Mouse (Mus musculus): ENCODE measurements around the gene Tmem205.

Tmem205 gene

DNA sequence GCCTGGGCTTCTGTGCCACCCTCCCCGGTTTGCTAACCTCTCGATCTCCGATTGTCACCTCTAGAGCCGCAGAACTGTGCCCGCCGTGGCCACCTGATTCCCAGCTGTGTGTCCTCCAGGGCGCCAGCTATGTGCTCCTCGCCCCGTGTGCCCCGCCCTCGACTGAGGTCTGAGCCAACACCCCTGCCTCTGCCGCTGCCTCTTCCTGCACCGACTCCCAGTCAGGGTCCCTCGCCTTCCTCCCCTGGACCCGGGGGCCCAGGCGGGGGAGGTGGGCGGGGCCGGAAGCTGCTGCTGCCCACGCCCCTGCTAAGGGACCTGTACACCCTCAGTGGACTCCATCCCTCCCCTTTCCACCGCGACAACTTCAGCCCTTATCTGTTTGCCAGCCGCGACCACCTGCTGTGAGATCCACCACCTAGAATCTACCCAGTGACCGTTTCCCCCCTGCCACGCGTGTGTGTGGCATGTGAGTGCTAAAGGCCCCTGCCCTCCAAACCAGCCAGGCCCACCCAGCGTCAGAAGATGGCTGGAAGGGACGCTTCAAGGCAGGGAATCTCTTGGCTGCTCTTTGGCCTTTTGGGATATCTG, 20.3 kb upstream of the Tmem205 start:
- intact Hi-C loops (cut with DNase I): no loop called here

DNA sequence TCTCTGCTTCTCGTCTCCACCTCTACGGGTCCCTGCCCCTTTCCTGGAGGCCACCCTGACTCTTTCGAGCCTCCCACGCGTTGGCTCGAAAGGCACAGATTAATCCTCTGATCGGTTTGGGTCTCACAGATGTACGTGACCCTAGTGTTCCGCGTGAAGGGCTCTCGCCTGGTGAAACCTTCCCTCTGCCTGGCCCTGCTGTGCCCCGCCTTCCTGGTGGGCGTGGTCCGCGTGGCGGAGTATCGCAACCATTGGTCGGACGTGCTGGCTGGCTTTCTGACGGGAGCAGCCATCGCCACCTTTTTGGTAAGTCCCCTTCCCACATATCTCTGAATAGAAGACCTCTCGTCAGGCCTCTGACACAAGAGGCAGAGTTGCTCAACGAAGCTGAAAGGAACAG, 16.9 kb upstream of the Tmem205 start:
- intact Hi-C loops (cut with DNase I): no loop called here

DNA sequence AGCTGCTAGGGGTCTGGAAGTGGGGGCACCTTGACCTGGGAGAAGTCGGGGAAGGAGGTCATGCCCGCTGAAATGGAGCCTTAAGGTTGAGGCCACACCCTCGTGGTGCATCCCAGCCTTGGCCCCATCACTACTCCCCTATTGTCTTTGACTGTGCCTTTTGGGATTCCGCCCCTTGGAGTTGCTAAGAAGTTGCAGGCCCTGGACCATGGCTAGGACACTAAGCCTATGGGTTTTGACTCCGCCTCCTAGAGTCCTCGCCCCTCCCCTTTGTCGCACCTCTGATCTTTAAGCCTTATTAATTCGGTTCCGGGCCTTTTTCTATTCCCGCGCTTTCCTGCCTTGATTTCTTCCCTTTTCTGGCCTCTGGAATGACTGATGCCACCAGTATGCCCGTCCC, 16.3 kb upstream of the Tmem205 start:
- intact Hi-C loops (cut with DNase I): no loop called here

DNA sequence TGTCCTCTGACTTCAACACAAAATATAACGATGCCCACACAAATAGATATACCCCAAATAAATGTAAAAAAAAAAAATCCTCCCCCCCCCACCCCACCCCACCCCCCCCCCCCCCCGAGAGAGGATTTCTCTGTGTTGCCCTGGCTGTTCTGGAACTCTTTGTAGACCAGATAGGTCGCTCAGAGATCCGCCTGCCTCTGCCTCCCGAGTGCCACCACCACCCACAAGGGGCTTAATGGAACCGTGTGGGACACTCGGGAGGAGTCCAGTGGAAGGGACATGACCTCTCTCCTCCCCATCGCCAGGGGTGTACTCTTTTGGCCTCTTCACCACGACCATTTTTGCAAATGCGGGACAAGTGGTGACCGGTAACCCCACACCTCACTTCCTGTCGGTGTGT, 15.7 kb upstream of the Tmem205 start:
- intact Hi-C loops (cut with DNase I): no loop called here

DNA sequence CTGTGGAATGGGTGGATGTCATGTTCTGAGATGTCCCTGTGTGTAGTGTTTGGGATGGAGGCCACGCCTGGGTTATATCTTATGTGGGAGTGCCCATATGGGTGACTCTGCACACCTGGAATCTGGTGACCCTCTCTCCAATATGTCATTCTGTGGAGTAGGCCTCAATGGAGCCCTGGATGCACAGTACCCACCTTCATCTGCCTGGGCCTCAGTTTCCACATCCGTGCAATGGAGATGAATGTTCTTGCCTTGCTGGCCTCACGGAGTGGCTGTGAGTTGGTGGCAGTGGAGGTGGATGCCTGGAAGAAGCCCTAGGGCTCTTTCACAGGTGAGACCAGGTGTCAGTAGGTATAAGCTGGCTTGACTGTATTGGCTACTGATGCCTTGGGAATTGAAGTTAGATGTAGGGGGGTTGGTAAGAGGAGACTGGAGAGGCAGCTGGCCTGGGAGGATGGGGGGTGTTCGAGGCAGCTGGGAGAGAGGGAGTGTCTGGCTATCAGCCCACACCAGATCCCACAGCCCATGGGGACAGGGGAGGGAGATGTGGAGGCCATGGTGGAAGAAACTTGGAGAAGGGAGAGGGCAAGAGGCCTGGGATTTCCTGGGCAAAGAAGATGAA, 11.0 kb upstream of the Tmem205 start:
- intact Hi-C loops (cut with DNase I): no loop called here

DNA sequence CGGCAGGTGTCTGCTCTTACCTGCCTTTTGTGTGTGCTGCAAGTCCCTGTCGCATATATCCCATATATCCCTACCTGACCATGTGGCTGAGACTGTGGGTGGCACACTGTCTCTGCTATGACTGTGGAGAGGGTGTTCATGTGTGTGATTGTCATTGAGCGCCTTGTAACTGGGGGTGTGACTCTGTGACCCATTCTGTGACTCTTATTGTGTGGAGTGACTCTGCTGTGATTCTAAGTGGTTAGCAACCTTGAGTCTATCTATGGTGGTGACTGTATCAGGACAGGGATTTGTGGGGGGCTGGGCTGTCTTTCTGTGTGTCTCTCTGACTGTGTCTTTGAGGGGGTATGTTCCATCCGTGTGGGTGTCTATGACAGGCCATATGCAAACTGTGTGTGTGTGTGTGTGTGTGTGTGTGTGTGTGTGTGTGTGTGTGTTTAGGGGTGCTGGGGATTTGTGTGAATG, 10.4 kb upstream of the Tmem205 start:
- intact Hi-C loops (cut with DNase I): no loop called here

DNA sequence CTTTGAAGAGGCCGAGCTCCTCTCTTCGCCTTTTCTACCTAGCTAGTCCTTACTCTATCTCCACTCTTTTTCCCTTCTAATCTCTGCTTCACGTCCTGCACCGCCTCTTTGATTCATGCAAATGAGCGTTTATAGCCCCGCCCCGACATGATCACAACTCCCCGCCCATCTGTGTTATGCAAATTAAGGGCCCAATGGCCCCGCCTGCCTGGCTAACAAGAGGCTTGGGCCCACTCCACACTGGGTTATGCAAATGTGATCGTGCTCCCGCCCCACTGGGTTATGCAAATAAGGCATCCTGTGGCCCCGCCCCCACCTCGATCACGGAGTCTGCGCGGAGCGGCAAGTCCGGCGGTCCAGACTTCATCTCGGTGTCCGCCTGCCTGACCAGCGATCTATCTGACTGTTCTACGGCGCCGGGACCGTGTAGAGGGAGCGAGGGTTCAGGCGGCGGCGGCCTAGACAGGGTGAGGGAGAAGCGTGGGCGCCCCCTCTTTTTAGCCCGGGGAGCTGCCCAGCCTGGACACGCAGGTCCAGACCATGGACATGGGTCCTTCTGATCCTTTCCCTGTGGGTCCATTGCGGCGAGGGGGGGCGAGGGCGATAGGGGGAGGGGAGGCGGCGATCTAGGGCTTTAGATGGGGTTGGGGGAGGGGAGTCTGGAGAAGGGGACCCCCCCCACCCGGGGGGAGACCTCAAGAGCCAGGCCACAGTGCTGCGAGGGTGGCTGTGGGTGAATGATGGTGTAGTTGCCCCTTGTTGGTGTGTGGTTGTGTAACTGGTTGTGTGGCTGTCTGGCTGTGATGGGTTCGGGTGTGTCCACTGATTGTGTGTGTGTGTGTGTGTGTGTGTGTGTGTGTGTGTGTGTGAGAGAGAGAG, 9.6 kb upstream of the Tmem205 start, which contains the start of gene Plppr2:
TSS of gene Plppr2 (plus strand) at position 342 of the 879 bp plus-strand sequence.
- intact Hi-C loops (cut with DNase I): no loop called here

DNA sequence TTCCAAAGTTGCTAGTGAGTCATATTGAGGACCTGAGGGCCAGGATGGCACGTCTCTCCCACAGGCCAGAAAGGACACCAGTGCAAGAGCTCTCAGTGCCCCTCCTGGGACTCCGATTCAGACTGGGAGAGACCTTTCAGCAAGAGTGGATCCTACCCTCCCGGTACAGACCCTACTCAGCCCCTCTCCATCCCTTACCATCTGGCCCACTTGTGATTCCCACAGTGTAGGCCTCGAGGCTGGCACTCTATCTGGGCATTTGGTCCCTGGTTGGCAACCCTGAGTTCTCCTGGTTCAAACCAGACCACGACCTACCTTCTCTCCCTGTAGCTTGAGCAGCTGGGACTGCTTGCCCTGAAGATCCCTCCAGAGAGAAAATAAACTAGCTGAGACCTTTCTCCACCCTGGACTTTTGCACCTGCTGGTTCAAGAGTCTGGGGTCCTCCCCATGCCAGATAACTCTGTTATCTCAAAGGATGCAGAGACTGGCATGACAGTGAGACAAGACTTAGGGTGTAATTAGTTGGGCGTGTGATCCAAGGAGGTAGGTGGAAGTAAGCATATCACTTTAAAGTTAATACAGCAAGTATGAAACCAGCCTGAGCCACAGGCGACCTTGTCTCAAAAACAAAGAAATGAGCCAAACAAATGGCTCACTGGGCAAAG, 8.2 kb upstream of the Tmem205 start:
- intact Hi-C loops (cut with DNase I): no loop called here

DNA sequence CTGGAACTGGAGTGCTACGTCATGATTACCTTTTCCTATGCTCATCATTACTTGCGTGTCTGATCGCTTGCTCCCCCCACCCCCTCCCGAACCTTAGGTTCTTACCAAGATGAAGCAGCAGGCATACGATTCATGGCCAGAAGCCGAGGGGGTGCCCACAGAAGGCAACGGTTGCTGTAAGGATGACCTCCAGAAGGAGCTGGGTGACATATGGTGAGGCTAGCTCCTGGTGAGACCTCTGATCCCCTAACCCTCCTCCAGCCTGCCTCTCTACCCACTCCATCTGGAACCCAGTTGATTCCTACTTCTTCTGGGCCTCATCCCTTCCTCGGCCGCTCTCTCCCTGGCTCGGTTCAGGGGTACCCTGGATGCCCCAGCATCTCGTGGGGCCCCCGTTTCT, 6.7 kb upstream of the Tmem205 start:
- intact Hi-C loops (cut with DNase I): no loop called here

DNA sequence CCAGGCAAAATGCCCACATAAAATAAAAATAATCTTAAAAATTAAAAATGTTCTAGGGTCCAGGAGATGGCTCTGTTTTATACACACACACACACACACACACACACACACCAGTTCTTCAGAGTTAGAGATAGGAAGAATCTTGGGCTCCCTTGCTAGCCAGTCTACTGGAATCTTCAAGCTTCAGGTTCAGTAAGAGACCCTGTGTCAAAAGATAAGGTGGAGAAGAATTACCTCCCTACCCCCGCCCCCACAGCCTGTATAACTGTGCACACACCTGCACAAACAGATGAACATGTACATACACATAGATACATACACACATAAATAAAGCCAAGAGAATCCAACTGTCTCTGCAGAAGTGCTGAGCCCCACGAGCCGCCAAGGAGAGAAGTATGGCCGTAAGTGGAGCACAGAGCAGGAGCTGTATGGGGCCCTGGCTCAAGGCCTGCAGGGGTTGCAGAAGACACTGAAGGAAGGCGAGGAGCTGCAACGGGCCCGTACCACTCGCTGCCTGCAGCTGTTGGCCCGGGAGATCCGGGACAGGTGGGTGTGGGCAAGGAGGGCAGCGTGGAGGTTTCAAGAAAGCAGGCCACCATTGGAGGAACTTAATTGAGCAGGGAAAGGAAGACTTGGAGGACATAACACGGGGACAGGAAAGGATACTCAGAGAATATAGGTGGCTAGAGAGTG, 5.2 kb upstream of the Tmem205 start:
- intact Hi-C loops (cut with DNase I): no loop called here

DNA sequence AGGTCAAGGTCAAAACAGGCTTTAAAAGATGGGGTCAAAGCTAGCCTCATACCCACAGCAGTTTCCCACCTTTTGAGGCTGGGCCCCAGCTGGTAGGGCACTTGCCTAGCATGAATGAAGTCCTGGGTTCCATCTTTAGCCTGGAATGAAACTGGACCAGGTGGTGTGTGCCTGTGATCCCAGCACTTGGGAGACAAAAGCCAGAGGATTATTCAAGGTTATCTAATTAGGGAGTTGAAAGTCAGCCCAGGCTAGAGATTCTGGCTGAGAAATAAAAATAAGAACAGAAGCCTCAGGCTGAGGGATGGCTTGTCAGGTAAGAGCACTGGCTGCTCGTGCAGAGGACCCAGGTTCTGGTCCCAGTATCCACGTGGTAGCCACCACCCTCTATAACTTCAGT, 4.7 kb upstream of the Tmem205 start:
- intact Hi-C loops (cut with DNase I): no loop called here

DNA sequence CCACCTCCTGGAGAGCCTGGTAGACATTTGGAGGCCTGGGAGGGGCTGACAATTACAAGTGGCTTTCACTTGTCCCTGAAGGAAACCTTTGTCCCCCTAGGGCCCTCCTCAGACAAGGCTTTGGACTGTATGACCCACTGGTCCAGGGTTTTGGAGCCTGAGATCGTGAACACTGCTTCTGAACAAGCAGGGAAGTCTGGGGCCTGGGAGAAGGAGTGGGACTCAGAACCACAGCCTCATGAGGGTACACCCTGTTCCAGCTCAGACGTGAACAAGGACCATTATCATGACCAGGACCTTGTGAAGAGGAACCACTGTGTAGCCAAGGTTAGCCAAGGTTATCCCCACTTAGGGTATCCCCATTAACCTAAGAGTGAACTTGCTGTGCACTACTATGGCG, 1.9 kb upstream of the Tmem205 start:
- intact Hi-C loops (cut with DNase I): no loop called here

DNA sequence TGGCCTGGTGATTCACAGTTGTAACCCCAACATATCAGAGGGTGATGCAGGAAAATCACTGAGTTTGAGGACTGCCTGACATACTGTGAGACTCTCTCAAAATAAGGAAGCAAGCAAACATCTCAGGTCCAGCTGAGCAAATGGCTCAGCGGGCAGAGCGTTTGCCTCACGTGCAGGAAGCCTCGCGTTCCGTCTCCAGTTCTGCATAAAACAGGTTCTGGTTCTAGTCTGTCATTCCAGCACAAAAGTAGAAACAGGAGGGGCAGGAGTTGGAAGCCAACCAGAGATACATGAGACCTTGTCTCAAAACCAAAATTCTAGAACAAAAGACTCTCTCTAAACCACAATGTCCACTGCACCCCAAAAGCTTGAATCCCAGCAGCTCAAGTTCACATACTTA, 572 bp downstream of the Tmem205 start:
- intact Hi-C loops (cut with DNase I): no loop called here

DNA sequence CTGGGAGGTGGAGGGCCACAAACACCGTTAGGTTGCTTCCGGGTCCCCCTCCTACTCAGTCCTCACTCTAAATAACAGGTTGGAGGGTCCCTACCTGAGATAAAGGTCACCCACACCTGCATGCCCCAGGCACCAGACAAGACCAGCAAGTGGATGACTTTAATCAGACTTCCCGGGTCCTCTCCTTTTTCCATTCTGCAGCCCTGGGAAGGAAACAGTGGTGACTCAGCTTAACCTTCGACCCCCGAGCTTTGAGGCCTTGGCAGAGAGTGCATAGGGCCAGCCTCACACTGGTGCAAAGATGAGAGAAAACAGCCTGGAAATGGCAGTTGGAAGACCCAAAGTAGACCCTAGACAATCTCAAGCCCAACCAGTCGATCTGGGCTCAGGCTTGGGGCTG, 1.2 kb downstream of the Tmem205 start:
- intact Hi-C loops (cut with DNase I): no loop called here

DNA sequence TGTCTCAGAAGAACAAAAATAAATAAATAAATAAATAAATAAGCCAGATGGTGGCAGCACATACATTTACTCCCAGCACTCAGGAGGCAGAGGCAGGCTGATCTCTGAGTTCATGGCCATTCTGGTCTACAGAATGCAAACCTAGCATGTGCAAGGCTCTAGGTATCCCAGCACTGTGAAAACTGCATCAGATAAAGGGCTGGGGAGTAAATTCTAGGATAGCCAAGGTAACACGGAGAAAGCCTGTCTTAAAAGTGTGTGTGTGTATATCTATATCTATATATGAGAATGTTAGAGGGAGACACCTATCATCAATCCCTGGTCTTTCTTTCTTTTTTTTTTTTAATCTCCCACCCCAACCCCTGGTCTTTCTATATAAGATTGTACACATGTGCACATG, 1.9 kb downstream of the Tmem205 start:
- intact Hi-C loops (cut with DNase I): no loop called here

DNA sequence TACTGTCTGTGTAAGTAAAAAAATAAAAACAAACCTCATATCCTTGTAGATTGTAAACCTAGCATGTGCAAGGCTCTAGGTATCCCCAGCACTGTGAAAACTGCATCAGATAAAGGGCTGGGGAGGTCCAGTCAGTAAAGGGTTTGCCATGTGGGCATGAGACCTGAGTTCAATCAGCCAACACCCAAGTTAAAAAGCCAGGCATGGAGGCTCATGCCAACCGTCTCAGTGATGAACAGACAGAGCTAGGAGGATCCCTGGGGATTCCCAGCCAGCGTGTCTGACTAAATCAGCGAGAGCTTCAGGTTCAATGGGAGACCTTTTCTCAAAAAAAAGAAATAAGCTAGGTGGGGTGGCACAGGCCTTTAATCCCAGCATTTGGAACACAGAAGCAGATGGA, 2.3 kb downstream of the Tmem205 start:
- intact Hi-C loops (cut with DNase I): no loop called here

DNA sequence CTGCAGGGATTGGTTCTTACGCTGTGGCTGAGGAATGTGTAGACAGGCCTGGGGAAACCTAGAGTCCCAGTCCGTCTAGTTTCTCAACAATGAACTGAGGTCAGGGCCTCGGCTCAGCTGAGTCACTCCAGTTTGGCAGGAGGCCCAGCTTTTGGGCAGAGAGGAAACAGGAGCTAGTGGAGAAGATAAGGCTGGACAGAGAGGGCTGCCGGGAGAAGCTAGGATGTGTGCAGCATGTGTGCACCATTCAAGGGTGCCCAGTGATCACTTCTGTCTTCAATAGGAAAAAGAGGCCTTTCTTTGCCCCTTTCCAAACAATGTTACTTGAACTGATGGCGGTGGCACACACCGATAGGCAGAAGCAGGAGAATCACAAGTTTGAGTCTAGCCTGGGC, 3.3 kb downstream of the Tmem205 start:
- intact Hi-C loops (cut with DNase I): no loop called here

DNA sequence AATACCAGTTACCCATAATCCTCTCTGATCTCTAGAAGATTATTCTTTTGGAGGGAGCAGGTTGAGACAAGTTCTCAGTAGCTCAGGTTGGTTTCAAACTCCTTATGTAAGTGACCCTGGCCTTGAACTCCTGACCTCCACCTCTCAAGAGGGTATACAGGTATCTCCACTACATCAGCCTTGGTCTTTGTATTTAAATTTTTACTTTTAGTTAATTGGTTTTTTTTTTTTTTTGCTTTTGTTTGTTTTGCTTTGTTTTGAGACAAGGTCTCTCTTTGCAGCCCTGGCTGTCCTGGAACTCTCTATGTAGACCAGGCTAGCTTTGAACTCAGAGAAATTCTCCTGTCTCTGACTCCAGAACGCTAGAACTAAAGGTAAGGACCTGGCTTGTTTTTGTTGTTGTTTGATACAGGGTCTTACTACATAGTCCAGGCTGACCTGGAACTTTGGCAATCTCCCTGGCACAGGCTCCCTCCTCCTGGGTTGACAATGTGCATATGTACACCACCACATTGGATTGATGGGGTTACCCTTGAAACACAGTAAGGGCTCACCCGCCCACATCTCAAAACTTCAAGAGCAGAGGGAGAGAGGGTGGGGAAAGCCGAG, 3.8 kb downstream of the Tmem205 start:
- intact Hi-C loops (cut with DNase I): no loop called here

DNA sequence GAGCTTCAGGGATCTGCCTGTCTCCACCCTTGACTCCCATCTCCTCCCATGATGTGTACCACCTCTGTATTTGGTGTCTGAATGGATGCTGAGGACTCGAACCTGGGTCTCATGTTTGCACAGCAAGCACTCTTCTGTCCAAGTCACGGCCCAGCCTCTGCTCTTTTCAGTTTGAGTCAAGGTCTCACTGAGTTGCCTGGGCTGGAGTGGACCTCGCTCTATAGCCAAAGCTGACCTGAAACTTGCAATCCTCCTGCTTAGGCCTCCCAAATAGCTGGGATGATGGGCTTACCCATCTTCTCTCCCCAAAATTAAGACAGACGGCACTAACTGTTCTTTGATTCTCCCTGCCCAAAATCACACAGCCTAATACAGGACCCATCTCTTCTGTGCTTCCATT, 4.3 kb downstream of the Tmem205 start:
- intact Hi-C loops (cut with DNase I): no loop called here

DNA sequence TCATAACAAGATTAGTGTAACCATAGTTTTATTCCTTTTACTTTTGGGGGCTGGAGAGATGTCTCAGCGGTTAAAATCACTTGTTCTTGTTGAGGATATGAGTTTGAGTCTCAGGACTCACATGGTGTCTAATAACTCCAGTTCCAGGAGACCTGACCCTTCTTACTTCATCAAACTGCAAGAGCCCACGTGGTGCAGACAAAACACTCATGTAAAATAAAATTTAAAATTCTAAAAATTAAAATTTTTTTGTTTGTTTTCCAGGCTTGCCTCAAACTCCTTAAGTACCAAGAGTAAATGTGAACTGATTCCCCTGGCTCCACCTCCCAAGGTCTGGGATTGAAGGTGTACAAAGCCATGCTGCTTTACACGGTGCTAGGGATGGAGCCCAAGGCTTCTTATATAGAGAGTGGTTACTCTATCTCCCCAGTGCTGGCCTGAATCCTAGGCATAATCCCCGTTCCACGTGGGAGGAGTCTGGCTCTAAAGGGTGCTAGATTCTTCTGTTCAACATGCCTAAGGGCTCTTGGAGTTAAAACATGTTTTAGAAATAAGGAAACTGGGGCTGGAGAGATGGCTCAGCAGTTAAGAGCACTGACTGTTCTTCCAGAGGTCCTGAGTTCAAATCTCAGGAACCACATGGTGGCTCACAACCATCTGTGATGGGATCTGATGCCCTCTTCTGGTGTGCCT, 8.5 kb downstream of the Tmem205 start:
- intact Hi-C loops (cut with DNase I): no loop called here

All from adrenal gland (tissue).